Comparison of ENCODE assay signal across 10 mouse cellular contexts in genomic region chr10:39467317-39467716, GRCm38 (mm10).
A peak's percentile ranks its signal among the peaks of the same experiment; 100 is the strongest.
DNase-seq lines count a peak whose midpoint lies in the region; ATAC-seq lines count a peak whose summit lies in the region.
"Had no signal": no experiment of that assay in that cellular context is flagged by ENCODE, and none has a peak within 500 bp of the region (broad histone marks: within the 10 kb centered on the region; RNA-seq: fewer than 3 reads in every experiment).

No protein-coding gene starts in this region.

- no peak for ATAC-seq in liver, embryonic 11.5 days (replicated peaks; ENCODE audit: low FRiP score)
- no peak for ATAC-seq in neural tube, embryonic 15.5 days (ENCODE audit: low FRiP score)
- no peak for ATAC-seq in forebrain, embryonic 12.5 days (ENCODE audit: low FRiP score)
- ATAC-seq: forebrain, embryonic 15.5 days; liver, postnatal 0 days had no signal

- no peaks in the 10 kb centered on the region for H3K27me3 ChIP-seq in liver, embryonic 11.5 days (replicated peaks; ENCODE audit: control insufficient read depth, insufficient read depth, low read length)
- H3K27me3 ChIP-seq in neural tube, embryonic 15.5 days (replicated peaks): no peaks in the 10 kb centered on the region
- no peaks in the 10 kb centered on the region for H3K27me3 ChIP-seq in forebrain, embryonic 12.5 days
- H3K27me3 ChIP-seq: forebrain, embryonic 15.5 days had no signal

- no peak overlapping the region for H3K27ac ChIP-seq in liver, embryonic 11.5 days (ENCODE audit: low read depth, low read length)
- H3K27ac ChIP-seq in neural tube, embryonic 15.5 days (replicated peaks): no peak overlapping the region
- no peak overlapping the region for H3K27ac ChIP-seq in forebrain, embryonic 12.5 days
- H3K27ac ChIP-seq: forebrain, embryonic 15.5 days had no signal

- no peak overlapping the region for H3K4me3 ChIP-seq in liver, embryonic 11.5 days (ENCODE audit: low read depth, low read length)
- no peak overlapping the region for H3K4me3 ChIP-seq in neural tube, embryonic 15.5 days (replicated peaks)
- H3K4me3 ChIP-seq in forebrain, embryonic 12.5 days (replicated peaks): no peak overlapping the region
- H3K4me3 ChIP-seq: forebrain, embryonic 15.5 days had no signal

- H3K4me1 ChIP-seq in liver, embryonic 11.5 days (replicated peaks; ENCODE audit: control insufficient read depth, insufficient read depth, low read length): peaks cover 3% of the 10 kb centered on the region; the same call in 1 of the 2 replicates
- H3K4me1 ChIP-seq in neural tube, embryonic 15.5 days: peaks cover 52% of the 10 kb centered on the region
- H3K4me1 ChIP-seq in forebrain, embryonic 12.5 days: peaks cover 37% of the 10 kb centered on the region

- peak; percentile 46 for DNase-seq in ovary, postnatal 14 days (ENCODE audit: low spot score)
- DNase-seq in ovary, adult 18-20 months (ENCODE audit: low spot score): no peak
- DNase-seq in gastrocnemius, postnatal 25 days: peak; percentile 63
- DNase-seq in kidney, adult 9 months: peak; percentile 30
- peak; percentile 48 for DNase-seq in lung, postnatal 25 days (ENCODE audit: low spot score)
- no peak for DNase-seq in liver, embryonic 11.5 days (ENCODE audit: low spot score)
- DNase-seq: liver, postnatal 0 days had no signal

- H3K4me2 ChIP-seq in liver, embryonic 11.5 days: no peak overlapping the region
- H3K4me2 ChIP-seq in neural tube, embryonic 15.5 days: no peak overlapping the region
- no peak overlapping the region for H3K4me2 ChIP-seq in forebrain, embryonic 12.5 days
- H3K4me2 ChIP-seq: forebrain, embryonic 15.5 days had no signal

- H3K36me3 ChIP-seq in liver, embryonic 11.5 days (ENCODE audit: control insufficient read depth, insufficient read depth, low read length): no peaks in the 10 kb centered on the region
- H3K36me3 ChIP-seq in neural tube, embryonic 15.5 days: no peaks in the 10 kb centered on the region
- no peaks in the 10 kb centered on the region; the same call in none of the 2 replicates for H3K36me3 ChIP-seq in forebrain, embryonic 12.5 days (replicated peaks)
- H3K36me3 ChIP-seq: forebrain, embryonic 15.5 days had no signal

- no peak overlapping the region for H3K9ac ChIP-seq in liver, embryonic 11.5 days (ENCODE audit: low read depth, low read length)
- H3K9ac ChIP-seq in neural tube, embryonic 15.5 days (replicated peaks): no peak overlapping the region
- H3K9ac ChIP-seq in forebrain, embryonic 12.5 days: no peak overlapping the region
- H3K9ac ChIP-seq: forebrain, embryonic 15.5 days; liver, postnatal 0 days had no signal

- WGBS in liver, embryonic 11.5 days: 85% methylated on average over 6 of the region's 6 CpGs
- 68% methylated on average over 6 of the region's 6 CpGs for WGBS in neural tube, embryonic 15.5 days
- WGBS in forebrain, embryonic 12.5 days: 81% methylated on average over 6 of the region's 6 CpGs

- H3K9me3 ChIP-seq in liver, embryonic 11.5 days (ENCODE audit: control insufficient read depth, low read length): no peaks in the 10 kb centered on the region
- H3K9me3 ChIP-seq in neural tube, embryonic 15.5 days (replicated peaks): no peaks in the 10 kb centered on the region
- no peaks in the 10 kb centered on the region for H3K9me3 ChIP-seq in forebrain, embryonic 12.5 days
- H3K9me3 ChIP-seq: forebrain, embryonic 15.5 days had no signal

Comparison
In these comparisons a context has a peak if more than half of its experiments do, and no peak if none do; other contexts are left out.
1. DNase-seq: peak in ovary, postnatal 14 days (single experiment), gastrocnemius, postnatal 25 days (single experiment), kidney, adult 9 months (single experiment) and lung, postnatal 25 days (single experiment); none in ovary, adult 18-20 months (single experiment) and liver, embryonic 11.5 days (single experiment).